Mouse (Mus musculus) testis, adult 2 months (tissue): ENCODE measurements around the gene Kirrel3.

ENCODE experiments used
- CTCF ChIP-seq: fragments of 200-500 bp; IDR thresholded peaks from 2 replicates; pipeline ENCODE4 v1.5.1; 2012; ENCODE audit warnings: low read depth, mild to moderate bottlenecking, inconsistent platforms, low read length, moderate library complexity; ENCODE audit not compliant: control insufficient read depth, insufficient read depth, insufficient replicate concordance
- POLR2A ChIP-seq: fragments of 200-500 bp; IDR thresholded peaks from 2 replicates; pipeline ENCODE4 v1.6.1; 2012; ENCODE audit warnings: low read depth, mild to moderate bottlenecking, inconsistent platforms, low read length, moderate library complexity; ENCODE audit not compliant: control insufficient read depth

GRCm38 (mm10) chr9:34695646-34696045, 210.0 kb downstream of the Kirrel3 start:
- TF ChIP-seq POLR2A, result no peak
- no peak for TF ChIP-seq CTCF
